Mouse (Mus musculus): ENCODE results near the gene Ppbp.

DNA sequence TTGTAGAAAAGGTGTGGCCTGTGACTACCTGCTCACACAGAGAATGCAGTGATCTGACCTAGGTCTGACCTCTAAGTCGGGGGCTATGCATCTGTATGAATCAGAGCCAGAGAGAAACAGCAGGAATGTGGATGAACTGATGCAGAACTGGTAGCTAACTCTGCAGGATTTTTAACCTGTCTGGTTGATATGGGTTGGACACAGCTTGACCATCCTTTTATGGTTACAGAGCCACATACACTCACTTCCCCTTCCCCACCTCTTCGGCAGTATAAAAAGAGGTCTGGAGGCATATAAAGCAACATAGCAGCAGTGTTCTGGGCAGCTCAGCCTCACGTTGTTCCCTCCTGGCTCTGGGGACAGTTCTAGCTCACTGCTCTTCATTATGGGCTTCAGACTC lies at the start of gene Ppbp:
- TF ChIP-seq CTCF (conservative IDR thresholded peaks at IDR 0.05; ENCODE audit: low read length): no peak
- no peak for TF ChIP-seq POU5F1 (IDR thresholded peaks at IDR 0.05; ENCODE audit: borderline replicate concordance, low read length)
- no peak for TF ChIP-seq NANOG (IDR thresholded peaks at IDR 0.05; ENCODE audit: borderline replicate concordance, low read length)

Data from E14TG2a.4 (cell line).